Mouse (Mus musculus): Measurements from ENCODE around the gene Cdk5r2.

Gene Cdk5r2

DNA sequence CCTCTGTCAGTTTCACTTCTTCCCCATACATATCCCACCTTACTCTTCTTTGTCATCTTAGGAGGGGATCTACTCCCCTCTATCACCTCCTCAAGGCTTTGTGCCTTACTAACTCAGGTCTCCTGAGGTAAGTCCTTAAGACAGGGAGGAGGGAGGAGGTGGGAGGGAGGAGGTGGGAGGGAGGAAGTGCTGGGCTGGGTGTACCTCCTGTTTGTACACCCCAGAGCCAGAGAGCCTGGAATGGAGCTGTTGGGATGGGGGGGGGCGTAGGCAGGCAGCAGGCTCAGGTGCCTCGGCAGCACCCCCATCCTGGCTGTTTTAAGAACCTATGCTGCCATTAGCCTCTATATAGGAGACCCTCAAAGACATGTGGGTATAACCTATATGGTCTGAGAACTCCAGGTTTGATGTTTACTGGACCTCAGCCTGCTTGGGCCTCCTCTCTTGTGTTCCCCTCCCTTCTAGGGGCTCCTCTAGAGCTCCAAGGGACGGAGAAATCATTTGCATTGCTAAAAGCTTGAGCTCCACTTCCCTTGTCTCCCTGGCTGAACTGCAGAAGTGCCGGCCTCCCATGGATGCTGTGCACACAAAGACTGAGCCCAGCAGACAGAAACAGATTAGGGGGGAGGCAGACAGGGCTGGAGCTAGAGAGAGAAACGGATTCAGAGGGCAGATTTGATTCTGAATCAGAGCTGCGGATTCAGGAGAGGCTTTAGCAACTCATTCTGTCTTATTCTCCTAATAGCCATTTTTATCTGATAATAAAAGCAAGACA lies 3.5 kb upstream of the Cdk5r2 start:
- DNase-seq (ENCODE audit: low spot score in 2 of 2), result no peak

DNA sequence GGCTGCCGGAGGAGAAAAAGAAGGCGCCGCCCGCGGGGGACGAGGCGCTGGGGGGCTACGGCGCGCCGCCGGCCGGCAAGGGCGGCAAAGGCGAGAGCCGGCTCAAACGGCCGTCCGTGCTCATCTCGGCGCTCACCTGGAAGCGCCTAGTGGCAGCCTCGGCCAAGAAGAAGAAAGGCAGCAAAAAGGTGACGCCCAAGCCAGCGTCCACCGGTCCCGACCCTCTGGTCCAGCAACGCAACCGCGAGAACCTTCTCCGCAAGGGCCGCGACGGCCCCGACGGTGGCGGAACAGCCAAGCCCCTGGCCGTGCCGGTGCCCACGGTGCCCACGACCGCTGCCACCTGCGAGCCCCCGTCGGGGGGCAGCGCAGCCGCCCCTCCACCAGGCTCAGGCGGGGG lies 422 bp downstream of the Cdk5r2 start:
- DNase-seq (ENCODE audit: low spot score in 2 of 2), result no peak

DNA sequence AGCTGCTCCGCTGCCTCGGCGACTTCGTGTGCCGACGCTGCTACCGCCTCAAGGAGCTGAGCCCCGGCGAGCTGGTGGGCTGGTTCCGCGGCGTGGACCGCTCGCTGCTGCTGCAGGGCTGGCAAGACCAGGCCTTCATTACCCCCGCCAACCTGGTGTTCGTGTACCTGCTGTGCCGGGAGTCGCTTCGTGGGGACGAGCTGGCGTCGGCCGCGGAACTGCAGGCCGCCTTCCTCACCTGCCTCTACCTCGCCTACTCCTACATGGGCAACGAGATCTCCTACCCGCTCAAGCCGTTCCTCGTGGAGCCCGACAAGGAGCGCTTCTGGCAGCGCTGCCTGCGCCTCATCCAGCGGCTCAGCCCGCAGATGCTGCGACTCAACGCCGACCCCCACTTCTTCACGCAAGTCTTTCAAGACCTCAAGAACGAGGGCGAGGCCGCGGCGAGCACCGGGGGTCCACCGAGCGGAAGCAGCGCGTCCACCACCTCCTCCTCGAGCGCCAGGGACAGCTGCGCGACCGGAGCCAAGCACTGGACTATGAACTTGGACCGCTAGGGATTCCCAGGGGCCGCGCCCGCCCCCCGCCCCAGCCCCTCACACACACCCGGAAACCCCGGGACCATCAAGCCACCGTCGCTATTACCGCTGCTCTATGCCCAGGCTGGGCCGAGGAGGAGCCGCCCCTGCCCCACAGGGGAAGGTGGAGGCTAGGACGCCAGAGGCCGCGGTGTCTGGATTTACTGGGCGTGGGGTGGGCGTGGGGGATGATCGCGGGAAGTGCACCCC lies 1.1 kb downstream of the Cdk5r2 start:
- DNase-seq (ENCODE audit: low spot score in 2 of 2), result peak in 1 of 2 experiments; percentile 25

DNA sequence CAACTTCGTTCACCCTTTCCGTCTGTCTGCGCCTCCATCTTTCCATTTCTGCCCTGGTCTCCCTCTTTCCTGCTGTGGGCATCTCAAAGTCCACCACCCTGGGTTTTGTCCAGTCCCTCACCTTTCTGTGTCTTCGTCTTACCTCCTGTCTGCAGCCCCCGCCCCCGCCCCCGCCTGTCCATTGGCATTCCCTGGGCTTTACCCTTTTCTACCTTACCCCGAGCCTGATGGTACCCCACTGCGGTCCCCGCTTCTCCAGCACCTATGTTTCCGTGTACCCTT lies 1.6 kb downstream of the Cdk5r2 start:
- no peak for DNase-seq (ENCODE audit: low spot score in 2 of 2)

DNA sequence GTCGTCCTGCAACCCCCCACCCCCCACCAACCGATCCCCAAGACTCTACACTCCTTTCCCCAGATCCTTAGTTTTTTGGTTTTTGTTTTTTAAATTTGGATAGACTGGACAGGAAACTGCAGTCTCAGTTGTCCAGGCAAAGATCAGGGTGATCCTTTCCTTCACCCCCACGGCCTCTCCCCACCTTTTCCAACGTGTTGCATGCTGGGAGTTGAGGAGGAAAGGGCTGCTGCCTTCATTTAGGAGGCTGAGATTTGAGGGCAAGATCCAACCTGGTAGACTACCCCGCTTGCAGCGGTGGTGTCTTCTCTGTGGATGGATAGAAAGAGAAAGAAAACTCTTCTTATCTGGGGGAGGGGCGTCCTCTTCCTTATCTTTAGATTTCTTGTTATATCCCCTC lies 2.1 kb downstream of the Cdk5r2 start:
- DNase-seq (ENCODE audit: low spot score in 2 of 2), result no peak

DNA sequence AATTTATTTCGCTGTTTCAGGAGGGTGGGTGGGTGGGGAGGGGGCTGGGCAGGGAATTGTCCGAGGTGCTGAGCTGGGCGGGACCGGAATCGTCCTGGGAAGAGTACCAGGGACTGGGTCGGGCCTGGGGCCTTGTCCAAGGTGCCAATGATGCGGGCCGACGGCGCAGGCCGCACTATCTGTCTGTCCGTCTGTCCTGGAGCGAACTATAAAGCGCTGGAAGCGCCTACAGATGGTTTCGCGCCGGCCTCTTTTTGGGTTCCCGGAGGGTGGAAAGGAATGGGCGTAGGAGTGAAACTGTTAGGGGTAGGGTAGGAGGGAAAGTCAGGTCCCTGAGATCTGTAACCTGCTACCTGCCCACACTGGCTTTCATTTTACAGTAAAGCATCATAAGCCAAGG lies 2.5 kb downstream of the Cdk5r2 start:
- DNase-seq (ENCODE audit: low spot score in 2 of 2), result peak in 1 of 2 experiments; percentile 19

DNA sequence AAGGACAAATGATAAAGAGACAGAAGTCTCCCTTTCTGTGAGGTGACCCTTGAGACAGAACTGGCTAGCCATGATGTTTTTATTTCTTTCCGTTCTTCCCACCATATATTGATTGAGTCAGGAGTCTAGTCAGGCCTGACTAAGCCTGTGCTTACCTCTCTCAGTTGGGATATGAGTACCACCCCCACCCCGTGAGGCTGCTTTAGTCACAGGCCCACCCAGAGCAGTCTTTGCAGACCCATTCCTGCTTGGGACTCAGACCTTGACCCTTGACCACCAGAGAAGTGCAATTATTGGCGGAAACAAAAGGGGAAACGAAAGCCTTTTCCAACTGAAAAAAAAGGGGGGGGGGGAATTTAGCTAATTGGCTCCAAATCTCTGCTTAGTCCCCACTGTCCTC lies 2.9 kb downstream of the Cdk5r2 start:
- DNase-seq (ENCODE audit: low spot score in 2 of 2), result no peak

DNA sequence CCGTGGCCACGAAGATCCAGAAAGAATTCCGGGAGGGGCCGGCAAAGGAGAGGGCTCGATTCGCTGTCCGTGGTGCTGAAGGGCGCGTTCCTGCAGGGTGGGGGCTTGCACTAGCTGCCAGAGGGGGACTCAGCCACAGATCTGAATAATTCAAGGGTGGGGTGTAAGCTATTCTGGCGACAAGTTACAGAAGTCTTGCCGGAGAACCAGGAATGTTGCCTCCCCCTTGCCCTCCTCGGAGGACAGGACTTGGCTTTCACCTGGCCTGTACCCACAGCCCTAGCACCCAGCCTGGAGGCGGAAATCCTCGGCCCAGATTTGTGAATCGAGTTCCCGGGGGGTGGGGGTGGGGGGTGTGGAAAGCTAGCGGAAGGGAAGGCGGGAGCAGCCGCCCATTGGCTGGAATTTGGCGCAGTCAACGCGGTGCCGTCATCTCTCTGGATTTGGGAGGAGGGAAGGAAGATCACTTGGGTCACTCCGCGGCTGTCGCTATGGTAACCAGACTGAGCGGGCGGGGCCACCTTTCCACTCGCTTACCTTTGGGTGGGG lies 3.5 kb downstream of the Cdk5r2 start:
- DNase-seq (ENCODE audit: low spot score in 2 of 2), result peak; percentile 82 to 83

DNA sequence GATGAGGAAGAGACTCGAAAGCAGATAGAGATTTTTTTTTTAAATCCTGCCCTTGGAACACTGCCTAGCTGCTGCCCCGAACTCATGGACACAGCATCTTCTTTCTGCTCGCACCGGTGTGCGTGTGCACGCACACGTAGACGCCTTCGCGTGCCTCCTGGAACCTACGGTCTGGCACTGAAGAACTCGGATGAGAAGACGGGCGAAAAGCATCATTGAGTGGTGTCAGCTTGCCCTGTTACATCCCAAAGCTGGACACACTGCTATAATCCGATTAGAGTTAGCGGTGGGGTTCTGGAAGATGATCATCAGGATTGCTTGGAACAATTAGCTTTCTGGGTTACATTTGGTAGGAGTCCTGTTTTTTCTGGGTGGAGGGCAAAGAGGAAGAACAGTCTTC lies 4.1 kb downstream of the Cdk5r2 start:
- no peak for DNase-seq (ENCODE audit: low spot score in 2 of 2)

DNA sequence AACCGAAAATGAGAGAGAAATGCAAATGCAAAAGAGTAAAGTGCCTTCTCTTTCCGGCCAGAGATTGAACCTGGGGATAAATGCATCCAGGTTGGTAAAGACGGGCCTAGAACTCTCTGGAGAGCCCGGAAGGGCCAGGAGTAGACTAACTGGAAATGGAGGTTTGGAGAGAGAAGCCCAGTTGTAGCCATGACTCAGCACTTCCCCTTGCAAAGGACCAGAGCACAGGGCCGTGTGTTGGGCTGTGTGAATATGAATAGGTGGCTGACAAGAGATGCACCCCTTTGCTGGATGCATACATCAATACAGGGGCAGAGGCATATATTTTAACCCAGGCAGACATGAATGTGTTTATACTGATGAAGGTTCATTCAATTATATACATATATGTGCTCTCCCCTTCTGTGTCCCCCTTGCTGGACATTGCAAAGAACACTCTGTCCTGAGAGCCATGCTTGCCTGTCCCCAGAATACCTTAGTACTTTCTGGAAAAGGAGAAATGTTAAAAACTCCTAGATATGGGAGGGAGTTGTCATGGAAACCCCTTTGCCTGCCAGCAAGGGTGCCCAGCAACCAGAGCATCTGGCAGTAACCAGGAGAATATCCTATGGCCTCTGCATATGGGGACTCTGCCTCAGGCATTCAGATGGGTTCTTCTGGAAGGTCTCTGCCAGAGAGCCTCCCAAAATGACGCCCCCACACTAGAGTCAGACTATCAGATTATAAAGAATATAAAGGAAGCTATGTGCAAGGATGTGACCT lies 4.7 kb downstream of the Cdk5r2 start:
- no peak for DNase-seq (ENCODE audit: low spot score in 2 of 2)

DNA sequence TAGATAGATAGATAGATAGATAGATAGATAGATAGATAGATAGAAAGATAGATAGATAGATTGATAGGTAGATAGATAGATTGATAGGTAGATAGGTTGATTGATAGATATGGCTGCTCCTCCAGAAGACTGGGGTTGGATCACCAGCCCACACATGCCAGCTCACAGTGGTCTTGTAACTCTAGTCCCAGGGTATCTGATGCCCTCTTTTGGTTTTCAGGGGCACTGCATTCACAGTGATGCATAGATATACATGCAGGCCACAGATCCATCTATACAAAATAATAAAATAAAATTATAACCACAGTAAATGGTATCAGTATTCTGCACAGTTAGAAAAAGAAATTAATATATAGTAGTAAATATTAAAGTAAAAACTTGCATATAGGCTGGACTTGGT lies 7.0 kb downstream of the Cdk5r2 start:
- no peak for DNase-seq (ENCODE audit: low spot score in 2 of 2)

DNA sequence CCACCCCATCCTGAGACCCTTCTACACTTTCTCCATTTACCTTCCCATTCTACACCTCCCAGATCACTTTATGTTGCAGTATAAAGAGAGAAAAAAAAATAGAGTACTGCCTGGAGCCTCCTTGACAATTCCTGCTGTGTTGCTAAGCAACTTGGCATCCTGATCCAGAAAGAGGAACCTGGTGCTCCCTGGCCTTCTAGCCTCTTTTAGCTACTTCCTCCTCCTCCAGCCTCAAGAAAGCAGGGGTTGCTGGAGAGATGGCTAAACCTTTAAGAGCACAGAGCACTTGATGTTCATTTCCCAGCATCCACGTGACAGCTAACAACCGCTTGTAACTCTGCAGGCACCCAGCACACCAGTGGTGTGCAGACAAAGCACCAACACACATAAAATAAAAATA lies 17.5 kb downstream of the Cdk5r2 start:
- DNase-seq (ENCODE audit: low spot score in 2 of 2), result no peak

DNA sequence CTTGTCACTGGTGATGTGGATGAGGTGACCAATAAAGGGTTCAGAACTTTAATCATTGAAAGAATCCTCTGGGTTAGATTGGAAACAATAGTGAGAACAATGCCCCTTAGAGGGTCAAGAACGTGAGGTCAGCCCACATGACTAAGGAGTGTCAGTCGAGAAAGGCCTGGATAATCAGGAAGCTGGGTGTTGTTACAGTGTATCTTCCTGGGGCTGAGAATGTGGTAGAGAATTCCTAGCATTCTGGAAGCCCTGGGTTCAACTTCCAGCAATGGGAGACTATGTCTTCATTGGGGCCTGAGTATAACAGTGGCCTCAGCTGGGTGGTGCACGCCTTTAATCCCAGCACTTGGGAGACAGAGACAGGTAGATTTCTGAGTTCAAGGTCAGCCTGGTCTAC lies 22.5 kb downstream of the Cdk5r2 start:
- DNase-seq (ENCODE audit: low spot score in 2 of 2), result no peak

DNA sequence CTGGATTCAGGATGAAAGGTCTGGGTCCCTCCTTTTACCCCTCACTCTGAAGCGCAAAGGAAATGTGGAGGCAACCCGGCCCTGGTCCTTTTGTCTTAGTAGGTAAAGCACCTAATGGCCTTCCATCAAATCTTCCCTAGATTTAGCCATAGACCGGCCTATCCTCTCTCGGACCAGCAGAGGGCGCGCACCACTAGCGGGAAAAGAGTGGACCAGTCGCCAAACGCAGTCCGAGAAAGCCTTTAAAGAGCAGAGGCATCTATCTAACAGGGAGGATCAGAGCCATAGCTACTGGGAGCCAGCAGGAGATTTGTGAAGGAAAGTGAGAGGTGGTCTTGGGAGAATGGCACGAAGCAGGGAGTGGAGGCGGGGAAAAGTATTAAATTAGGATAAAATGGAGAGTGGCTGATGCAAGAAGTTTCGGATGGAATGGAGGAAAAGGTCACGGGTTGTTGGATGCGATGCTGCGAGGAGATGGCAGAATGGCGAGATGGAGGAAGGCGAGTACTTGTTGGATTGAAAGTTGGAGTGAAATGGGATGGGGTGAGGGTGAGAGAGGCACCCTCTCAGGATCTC lies 26.1 kb downstream of the Cdk5r2 start:
- peak in 1 of 2 experiments; percentile 56 for DNase-seq (ENCODE audit: low spot score in 2 of 2)

DNA sequence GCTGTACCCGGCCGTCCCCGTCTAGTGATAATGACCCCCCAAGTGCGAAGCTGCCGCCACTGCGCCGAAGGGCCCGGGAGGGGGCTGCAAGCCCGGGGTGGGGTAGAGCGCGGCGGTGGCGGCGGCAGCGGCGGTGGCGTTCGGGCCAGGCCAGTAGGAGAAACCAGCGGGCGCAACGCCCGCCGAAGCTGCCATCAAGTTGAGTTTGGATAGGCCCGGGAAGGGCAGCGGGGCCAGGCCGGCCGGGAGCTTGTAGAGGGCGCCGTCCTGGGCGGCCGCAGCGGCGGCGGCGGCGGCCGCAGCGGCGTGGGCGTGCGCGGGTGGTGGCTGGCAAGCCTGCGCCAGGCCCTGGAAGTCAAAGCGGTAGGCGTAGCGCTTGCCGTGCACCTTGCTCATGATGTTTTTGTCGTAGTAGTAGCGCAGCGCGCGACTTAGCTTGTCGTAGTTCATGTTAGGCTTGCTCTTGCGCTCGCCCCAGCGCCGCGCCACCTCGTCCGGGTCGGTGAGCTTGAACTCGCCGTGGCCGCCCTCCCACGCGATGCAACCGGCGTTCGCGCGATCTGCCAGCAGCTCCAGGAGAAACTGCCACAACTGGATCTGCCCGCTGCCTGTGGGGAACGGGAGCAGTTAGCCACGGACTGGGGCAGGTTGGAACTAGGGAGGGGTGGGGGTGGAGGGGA lies 27.5 kb downstream of the Cdk5r2 start:
- DNase-seq (ENCODE audit: low spot score in 2 of 2), result no peak

DNA sequence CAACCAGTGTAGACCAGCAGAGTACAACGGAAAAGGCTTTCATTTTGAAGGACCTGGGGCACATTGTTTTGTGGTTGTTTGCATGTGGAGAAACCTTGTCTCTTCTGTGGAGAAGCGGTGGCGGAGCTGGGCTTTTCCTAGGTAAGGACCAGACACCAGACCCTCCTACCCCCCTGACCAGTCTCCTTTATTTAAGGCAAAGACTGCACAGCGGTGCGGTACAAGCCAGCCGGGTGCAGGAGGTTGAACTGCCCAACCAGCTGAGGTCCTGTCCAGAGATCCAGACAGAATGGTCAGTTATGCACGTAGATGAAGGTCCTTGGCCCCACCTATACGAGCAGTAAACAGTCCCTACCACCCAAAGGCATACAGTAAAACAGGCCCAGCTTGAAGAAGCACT lies 28.1 kb downstream of the Cdk5r2 start:
- no peak for DNase-seq (ENCODE audit: low spot score in 2 of 2)

DNA sequence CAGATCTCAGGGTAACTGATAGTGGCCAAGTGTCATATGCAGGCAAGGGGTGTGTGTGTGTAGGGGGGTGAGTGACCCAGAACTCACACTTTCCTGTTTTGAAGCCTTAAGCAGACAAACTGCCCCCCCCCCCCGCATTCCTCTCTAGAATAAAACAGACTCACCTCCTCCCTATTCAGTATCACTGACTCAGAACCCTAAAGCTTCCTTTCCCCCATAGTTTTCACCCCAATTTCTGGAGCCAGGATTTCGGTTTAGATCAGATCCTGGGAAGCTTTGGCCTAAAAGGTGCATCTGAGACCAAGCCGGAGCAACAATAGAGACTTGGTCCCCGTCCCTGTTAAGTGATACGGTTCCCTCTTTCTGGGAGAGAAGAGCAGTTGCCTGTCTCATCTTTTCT lies 28.7 kb downstream of the Cdk5r2 start:
- no peak for DNase-seq (ENCODE audit: low spot score in 2 of 2)

DNA sequence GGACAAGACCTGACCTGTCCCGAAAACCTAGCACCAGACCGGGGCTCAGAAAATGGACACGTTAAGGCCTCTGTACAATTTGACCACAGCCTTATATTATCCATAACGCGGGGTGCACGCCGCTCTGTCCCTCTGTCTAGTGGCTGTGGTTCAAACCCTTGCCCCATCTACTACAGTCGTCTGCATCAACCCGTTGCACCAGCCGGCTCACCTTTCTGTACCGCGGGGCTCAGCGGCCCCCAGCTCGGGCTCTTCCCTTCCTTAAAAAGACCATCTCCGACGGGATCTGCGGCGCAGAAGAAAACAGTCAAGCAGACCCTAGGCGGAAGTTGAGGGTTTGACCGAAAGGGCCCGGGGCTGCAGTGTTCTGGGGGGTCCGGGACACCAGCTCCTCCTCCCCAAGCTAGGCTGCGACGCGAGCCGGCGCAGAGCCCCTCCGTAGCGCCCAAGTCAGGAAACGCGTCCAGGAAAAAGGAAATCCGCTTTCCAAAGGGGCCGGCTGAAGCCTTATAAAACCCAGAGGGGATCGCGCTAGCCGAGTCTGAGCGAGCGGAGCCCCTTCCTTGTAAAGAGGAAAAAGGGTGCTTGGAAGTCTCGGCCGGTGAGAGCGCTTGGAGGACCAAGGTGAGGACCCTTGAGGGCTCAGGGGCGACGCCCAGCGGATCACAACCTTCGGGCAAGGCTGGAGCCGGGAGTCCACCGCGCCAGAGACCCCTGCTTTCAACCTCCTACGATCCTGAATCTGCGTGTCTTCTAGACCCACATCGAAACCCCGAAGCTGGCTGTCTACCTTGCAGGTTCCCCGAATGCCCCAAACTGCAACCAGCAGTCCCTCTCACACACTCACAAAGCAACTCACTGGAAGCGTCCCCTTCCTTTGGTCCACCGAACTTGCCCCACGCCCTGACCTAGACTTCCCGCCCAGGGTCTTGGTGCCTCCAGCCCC lies 29.7 kb downstream of the Cdk5r2 start:
- no peak for DNase-seq (ENCODE audit: low spot score in 2 of 2)

DNA sequence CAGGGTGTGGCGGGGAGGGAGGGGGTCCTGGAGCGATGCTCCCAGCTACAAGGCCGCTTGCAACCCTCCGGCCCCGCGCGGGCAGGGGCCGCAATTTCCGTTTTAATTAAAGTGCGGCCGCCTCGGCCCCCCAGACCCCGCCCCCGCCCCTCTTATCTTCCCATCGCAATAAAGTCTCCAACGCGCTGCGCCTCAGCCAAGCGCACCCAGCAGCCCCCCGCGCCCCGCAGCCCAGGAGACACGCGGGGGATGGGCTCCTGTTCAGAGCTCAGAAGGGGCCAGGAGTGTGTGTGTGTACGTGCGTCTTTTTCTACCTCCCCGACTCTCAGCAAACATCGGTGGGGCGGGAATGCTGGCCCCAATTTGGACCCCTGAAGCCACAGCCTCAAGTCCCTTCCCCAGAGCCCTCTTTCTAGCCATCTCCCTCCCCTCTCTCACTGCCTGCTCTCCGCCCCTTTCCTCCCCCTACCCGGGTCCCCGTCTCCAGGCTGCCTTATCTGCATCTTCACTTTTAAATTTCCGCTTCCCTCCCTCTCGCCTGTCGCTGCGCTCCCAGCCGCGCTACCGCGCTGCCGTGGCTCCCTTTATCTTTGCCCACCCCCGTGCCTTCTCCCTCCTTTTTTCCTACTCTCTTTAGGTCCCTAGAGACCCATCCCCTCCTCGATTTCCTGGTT lies 30.8 kb downstream of the Cdk5r2 start, which contains the start of gene Fev:
Gene Fev (minus strand): TSS at position 51 of the 674 bp plus-strand sequence.
- no peak for DNase-seq (ENCODE audit: low spot score in 2 of 2)

DNA sequence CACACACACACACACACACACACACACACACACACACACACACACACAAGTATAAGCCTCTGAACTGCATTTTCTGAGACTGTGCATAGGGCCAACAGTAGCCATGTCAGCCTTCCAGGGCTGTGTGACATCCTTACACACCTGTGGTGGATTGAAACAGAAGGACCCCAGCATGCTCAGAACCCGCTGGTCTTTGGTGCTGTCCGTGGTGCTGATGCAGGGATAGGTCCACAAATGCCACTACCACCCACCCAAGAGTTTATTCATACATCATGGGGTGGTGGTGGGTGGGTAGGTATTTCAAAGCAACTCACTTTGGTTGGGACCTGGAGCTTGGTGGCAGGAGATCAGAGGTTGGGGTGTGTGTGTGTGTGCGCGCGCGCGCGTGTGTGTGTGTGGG lies 36.8 kb downstream of the Cdk5r2 start:
- no peak for DNase-seq (ENCODE audit: low spot score in 2 of 2)
